Mouse (Mus musculus) MEL (cell line): ENCODE data around the gene Tldc2.

Experiments used
- CHD1 ChIP-seq: IDR thresholded peaks from 2 replicates; pipeline ENCODE4 v1.6.1; 2012; ENCODE audit warnings: low read depth, mild to moderate bottlenecking, inconsistent platforms, low read length, improper control_type of control experiment
- CHD2 ChIP-seq: IDR thresholded peaks from 2 replicates; pipeline ENCODE4 v1.6.1; 2011; ENCODE audit warnings: low read length, improper control_type of control experiment
- CTCF ChIP-seq, 3 experiments: IDR thresholded peaks in 2 of 3; conservative IDR thresholded peaks in 1 of 3; 2 replicates each; pipeline ENCODE4 v1.5.1; 2011 to 2012; ENCODE audit warnings: low read length in 3 of 3, low read depth in 2 of 3, mild to moderate bottlenecking in 2 of 3, improper control_type of control experiment in 1 of 3, inconsistent platforms in 1 of 3, mixed read lengths in 1 of 3, moderate library complexity in 1 of 3; ENCODE audit not compliant: control insufficient read depth in 1 of 3, insufficient read depth in 1 of 3, poor library complexity in 1 of 3, severe bottlenecking in 1 of 3
- ELF1 ChIP-seq: IDR thresholded peaks from 2 replicates; pipeline ENCODE4 v1.6.1; 2014; ENCODE audit warnings: low read depth, mild to moderate bottlenecking, inconsistent platforms, low read length, improper control_type of control experiment, moderate library complexity
- EP300 ChIP-seq, 2 experiments: IDR thresholded peaks; 2 replicates each; pipeline ENCODE4 v1.6.1; 2011; ENCODE audit warnings: improper control_type of control experiment in 2 of 2, low read length in 2 of 2, low read depth in 1 of 2, mild to moderate bottlenecking in 1 of 2
- GATA1 ChIP-seq: IDR thresholded peaks from 2 replicates; pipeline ENCODE4 v1.6.1; 2011; ENCODE audit warnings: low read depth, low read length, improper control_type of control experiment
- HCFC1 ChIP-seq: IDR thresholded peaks from 2 replicates; pipeline ENCODE4 v1.6.1; 2012; ENCODE audit warnings: low read depth, mild to moderate bottlenecking, inconsistent platforms, low read length, improper control_type of control experiment, moderate library complexity
- MAFK ChIP-seq: IDR thresholded peaks from 2 replicates; pipeline ENCODE4 v1.6.1; 2011; ENCODE audit warnings: low read depth, mild to moderate bottlenecking, low read length, improper control_type of control experiment, borderline replicate concordance
- MXI1 ChIP-seq: IDR thresholded peaks from 2 replicates; pipeline ENCODE4 v1.6.1; 2011; ENCODE audit warnings: mild to moderate bottlenecking, low read depth, low read length, improper control_type of control experiment
- POLR2A ChIP-seq, 2 experiments: IDR thresholded peaks; 2 replicates each; pipeline ENCODE4 v1.6.1; 2011 to 2012; ENCODE audit warnings: low read length in 2 of 2, mild to moderate bottlenecking in 2 of 2, control low read depth in 1 of 2, improper control_type of control experiment in 1 of 2, low read depth in 1 of 2, moderate library complexity in 1 of 2; ENCODE audit not compliant: control insufficient read depth in 1 of 2, insufficient read depth in 1 of 2, poor library complexity in 1 of 2
- POLR2AphosphoS5 ChIP-seq: IDR thresholded peaks from 2 replicates; pipeline ENCODE4 v1.6.1; 2012; ENCODE audit warnings: low read depth, borderline replicate concordance, mild to moderate bottlenecking, inconsistent platforms, low read length, moderate library complexity, mixed read lengths
- TCF12 ChIP-seq: IDR thresholded peaks from 2 replicates; pipeline ENCODE4 v1.6.1; 2014; ENCODE audit warnings: low read depth, mild to moderate bottlenecking, inconsistent platforms, low read length, improper control_type of control experiment, moderate library complexity
- ZC3H11A ChIP-seq: IDR thresholded peaks from 2 replicates; pipeline ENCODE4 v1.6.1; 2012; ENCODE audit warnings: low read depth, mild to moderate bottlenecking, inconsistent platforms, low read length, improper control_type of control experiment
- ZNF384 ChIP-seq: IDR thresholded peaks from 2 replicates; pipeline ENCODE4 v1.6.1; 2012; ENCODE audit warnings: low read depth, mild to moderate bottlenecking, inconsistent platforms, low read length, improper control_type of control experiment

- TF ChIP-seq CTCF (IDR thresholded peaks at IDR 0.05 in 2 of 3, conservative IDR thresholded peaks at IDR 0.05 in 1 of 3; ENCODE audit: control insufficient read depth in 1 of 3, insufficient read depth in 1 of 3, low read depth in 2 of 3, low read length in 3 of 3, poor library complexity in 1 of 3, severe bottlenecking in 1 of 3) (no peak), MAFK (no peak), TCF12 (no peak), POLR2AphosphoS5 (no peak), ELF1 (no peak), HCFC1 (no peak), ZC3H11A (no peak), CHD1 (no peak), MXI1 (no peak), POLR2A (IDR thresholded peaks at IDR 0.05; ENCODE audit: control insufficient read depth in 1 of 2, insufficient read depth in 1 of 2, low read depth in 1 of 2, low read length in 2 of 2, poor library complexity in 1 of 2) (no peak), EP300 (IDR thresholded peaks at IDR 0.05; ENCODE audit: low read depth in 1 of 2, low read length in 2 of 2) (no peak), GATA1 (no peak), ZNF384 (no peak), CHD2 (no peak)
These were observed 4.9 kb upstream of the Tldc2 start for GRCm38 (mm10) chr2:157081960-157082359.
